Mouse (Mus musculus): Measurements from ENCODE around the gene Igf2bp1.
A peak's percentile ranks its signal among the peaks of the same experiment; 100 is the strongest.

GRCm38 (mm10) chr11:96033264-96033663 lies 27.5 kb upstream of the Igf2bp1 start:
- peak; percentile 69 for TF ChIP-seq CTCF (conservative IDR thresholded peaks at IDR 0.05; ENCODE audit: low read length)
- no peak for TF ChIP-seq POU5F1 (IDR thresholded peaks at IDR 0.05; ENCODE audit: borderline replicate concordance, low read length)
- no peak for TF ChIP-seq NANOG (IDR thresholded peaks at IDR 0.05; ENCODE audit: borderline replicate concordance, low read length)

Data from E14TG2a.4 (cell line).